Mouse (Mus musculus): ENCODE results near the gene Sfn.
"Not testable (repeated sequence)": the region's sequence is repeated elsewhere in the genome, so short reads cannot be mapped to it uniquely, and the experiment has no call there.

Gene Sfn

GRCm38 (mm10) chr4:133601721-133602218 is at the start of gene Sfn:
TSS of gene Sfn (minus strand) at chr4:133602168.
- DNase-seq: peak in 1 of 2 experiments; percentile 43

GRCm38 (mm10) chr4:133651445-133651844 is 49.5 kb upstream of the Sfn start:
- DNase-seq: no peak

GRCm38 (mm10) chr4:133649989-133650699 is 48.2 kb upstream of the Sfn start, which contains the start of gene Zdhhc18:
TSS of gene Zdhhc18 (minus strand) at chr4:133650154.
- peak; percentile 73 to 77 for DNase-seq

GRCm38 (mm10) chr4:133649464-133649863 is 47.5 kb upstream of the Sfn start:
- not testable (repeated sequence) for DNase-seq

- DNase-seq: no peak
These were observed 43.7 kb upstream of the Sfn start for GRCm38 (mm10) chr4:133645680-133646079.

GRCm38 (mm10) chr4:133645195-133645594 is 43.2 kb upstream of the Sfn start:
- no peak for DNase-seq

- DNase-seq: no peak
These were observed 32.1 kb upstream of the Sfn start for GRCm38 (mm10) chr4:133634043-133634410.

- DNase-seq: peak; percentile 78 to 79
These were observed 31.5 kb upstream of the Sfn start for GRCm38 (mm10) chr4:133633332-133634042.

- no peak for DNase-seq
These were observed 30.7 kb upstream of the Sfn start for GRCm38 (mm10) chr4:133632483-133633327.

GRCm38 (mm10) chr4:133631769-133632411 is 29.9 kb upstream of the Sfn start:
- DNase-seq: no peak

GRCm38 (mm10) chr4:133631071-133631768 is 29.3 kb upstream of the Sfn start:
- DNase-seq: no peak

GRCm38 (mm10) chr4:133630326-133630920 is 28.5 kb upstream of the Sfn start:
- DNase-seq: no peak

- no peak for DNase-seq
These were observed 27.2 kb upstream of the Sfn start for GRCm38 (mm10) chr4:133629191-133629590.

GRCm38 (mm10) chr4:133628517-133628916 is 26.5 kb upstream of the Sfn start:
- no peak for DNase-seq

GRCm38 (mm10) chr4:133627039-133627438 is 25.1 kb upstream of the Sfn start:
- DNase-seq: no peak

GRCm38 (mm10) chr4:133626621-133627020 is 24.7 kb upstream of the Sfn start:
- DNase-seq: no peak

GRCm38 (mm10) chr4:133626221-133626620 is 24.3 kb upstream of the Sfn start:
- DNase-seq: no peak

GRCm38 (mm10) chr4:133625621-133626071 is 23.7 kb upstream of the Sfn start:
- DNase-seq: peak; percentile 55 to 79

GRCm38 (mm10) chr4:133624830-133625229 is 22.9 kb upstream of the Sfn start:
- DNase-seq: no peak

- DNase-seq: peak in 1 of 2 experiments; percentile 40
These were observed 20.3 kb upstream of the Sfn start for GRCm38 (mm10) chr4:133622161-133622695.

- DNase-seq: no peak
These were observed 18.7 kb upstream of the Sfn start for GRCm38 (mm10) chr4:133620668-133621067.
